Mouse (Mus musculus) forebrain, embryonic 13.5 days (tissue): Measurements from ENCODE around the gene Rad51b. TPM values are rescaled to one million over a fixed set of nuclear protein-coding genes. Genes with fewer than 3 reads are reported as not detected.

Source experiments
- ATAC-seq: fragments of 200-750 bp; cut with Nextera tagmentation; 2 replicates; pipeline ENCODE4 v1.8.0; 2017
- H3K27ac ChIP-seq: fragments of 300-500 bp; sonication (generic); 2 replicates; pipeline ENCODE4 v1.5.1; 2015; ENCODE audit warnings: inconsistent platforms, mild to moderate bottlenecking, moderate library complexity
- H3K27me3 ChIP-seq: fragments of 300-500 bp; sonication (generic); 2 replicates; pipeline ENCODE4 v1.6.1; 2015; ENCODE audit warnings: mild to moderate bottlenecking, inconsistent platforms
- H3K36me3 ChIP-seq: fragments of 300-500 bp; sonication (generic); 2 replicates; pipeline ENCODE4 v1.6.1; 2015; ENCODE audit warnings: mild to moderate bottlenecking, inconsistent platforms; ENCODE audit not compliant: poor library complexity, severe bottlenecking
- H3K4me1 ChIP-seq: fragments of 300-500 bp; sonication (generic); 2 replicates; pipeline ENCODE4 v1.6.1; 2015; ENCODE audit warnings: inconsistent platforms
- H3K4me2 ChIP-seq: fragments of 300-500 bp; sonication (generic); 2 replicates; pipeline ENCODE4 v1.6.1; 2015; ENCODE audit warnings: inconsistent platforms, mild to moderate bottlenecking, moderate library complexity
- H3K4me3 ChIP-seq: fragments of 300-500 bp; sonication (generic); 2 replicates; pipeline ENCODE4 v1.5.1; 2015; ENCODE audit warnings: mild to moderate bottlenecking, inconsistent platforms
- H3K9ac ChIP-seq: fragments of 300-500 bp; sonication (generic); 2 replicates; pipeline ENCODE4 v1.6.1; 2015; ENCODE audit warnings: mild to moderate bottlenecking, inconsistent platforms
- H3K9me3 ChIP-seq: fragments of 300-500 bp; sonication (generic); replicated peaks from 2 replicates; pipeline ENCODE4 v1.6.1; 2016; ENCODE audit warnings: inconsistent platforms
- WGBS: fragments of 180-500 bp; shearing (Covaris S2); methylation state at CpG from one replicate; pipeline ENCODE4 v1.1.7; 2015; 5-methylcytosine and 5-hydroxymethylcytosine counted together
- polyA plus RNA-seq: library from polyadenylated mRNA; unstranded; fragments of >200 nt; fragmentation: Nextera tagmentation; extraction: Ambion mirVana; gene quantifications from 2 replicates; pipeline ENCODE4 v1.2.1, GENCODE M21; 2015

The Rad51b gene
- polyA plus RNA-seq, 1 experiment from 2014 or later: 5.7 TPM

DNA sequence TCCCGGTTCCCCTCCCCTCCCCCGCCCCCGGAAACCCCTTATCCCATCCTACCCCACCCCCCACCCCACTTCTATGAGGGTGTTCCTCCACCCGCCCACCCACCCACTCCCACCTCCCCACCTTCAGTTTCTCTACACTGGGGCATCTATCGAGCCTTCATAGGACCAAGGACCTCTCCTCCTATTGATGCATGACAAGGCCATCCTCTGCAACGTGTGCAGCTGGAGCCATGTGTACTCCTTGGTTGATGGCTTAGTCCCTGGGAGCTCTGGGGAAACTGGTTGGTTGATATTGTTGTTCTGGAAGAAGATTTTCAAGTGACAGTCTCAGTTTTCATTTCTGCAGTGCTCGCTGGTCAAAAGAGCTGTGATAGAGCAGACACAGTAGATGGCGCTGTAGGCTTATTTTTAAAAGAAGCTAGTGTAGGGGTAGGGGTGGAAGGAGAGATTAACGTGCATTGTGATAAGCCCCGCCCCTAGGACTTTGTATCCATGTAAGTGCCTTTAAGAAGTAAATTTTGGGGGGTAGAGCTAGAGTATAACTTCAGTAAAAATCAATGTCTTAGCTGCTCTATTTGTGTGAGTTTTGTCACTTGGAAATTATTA lies 61.6 kb downstream of the Rad51b start:
- Histone ChIP-seq H3K4me1 (0 out of 2 replicates have a peak, but pooled peaks cover 6% of the 10 kb centered on the region), H3K27me3 (no peaks in the 10 kb centered on the region), H3K4me2 (no peak overlapping the region), H3K36me3 (no peaks in the 10 kb centered on the region), H3K27ac (no peak overlapping the region), H3K9ac (no peak overlapping the region), H3K9me3 (no peaks in the 10 kb centered on the region), H3K4me3 (no peak overlapping the region)
- peak; percentile 93 for ATAC-seq
- 19% methylated on average over 9 of the region's 10 CpGs for WGBS

DNA sequence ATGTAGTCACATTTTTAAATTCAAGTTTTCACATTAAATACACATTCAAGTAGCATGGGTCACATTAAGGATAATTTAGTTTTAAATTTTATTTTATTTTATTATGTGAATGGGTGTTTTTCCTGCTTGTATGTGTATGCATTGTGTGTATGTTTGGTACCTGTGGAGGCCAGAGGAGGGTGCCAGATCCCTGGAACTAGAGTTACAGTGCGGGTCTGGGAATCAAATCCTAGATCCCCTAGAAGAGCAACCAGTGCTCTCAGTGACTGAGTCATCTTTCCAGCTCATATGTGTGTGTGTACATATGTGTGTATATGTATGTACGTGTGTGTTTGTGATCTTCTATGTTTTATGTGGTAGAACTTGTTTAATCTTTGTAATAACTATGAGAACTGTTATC lies 62.3 kb downstream of the Rad51b start:
- WGBS: 93% methylated on average over 2 of the region's 2 CpGs
- H3K27me3 ChIP-seq: no peaks in the 10 kb centered on the region
- H3K9ac ChIP-seq: no peak overlapping the region
- no peak overlapping the region for H3K27ac ChIP-seq
- no peak for ATAC-seq
- H3K36me3 ChIP-seq: no peaks in the 10 kb centered on the region
- no peaks in the 10 kb centered on the region for H3K9me3 ChIP-seq
- no peak overlapping the region for H3K4me2 ChIP-seq
- H3K4me3 ChIP-seq: no peak overlapping the region
- 0 out of 2 replicates have a peak, but pooled peaks cover under 1% of the 10 kb centered on the region for H3K4me1 ChIP-seq

DNA sequence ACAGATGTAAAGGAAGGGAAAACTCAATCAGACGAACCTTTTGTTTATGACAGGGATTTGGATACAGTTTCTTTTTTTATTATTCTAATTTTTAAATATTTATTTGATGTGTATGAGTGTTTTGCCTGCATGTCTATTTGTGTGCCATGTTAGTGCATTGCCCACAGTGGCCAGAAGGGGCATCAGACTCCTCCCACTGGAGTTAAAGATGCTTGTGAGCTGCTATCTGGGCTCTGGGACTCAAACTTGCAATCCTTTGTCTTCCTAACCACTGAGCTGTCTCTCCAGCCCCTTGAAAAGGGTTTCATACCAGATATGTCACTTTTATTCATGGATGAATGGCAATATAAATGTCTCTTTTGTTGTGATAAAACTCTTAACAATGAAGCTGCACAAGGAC lies 65.1 kb downstream of the Rad51b start:
- H3K36me3 ChIP-seq: no peaks in the 10 kb centered on the region
- no peak overlapping the region for H3K27ac ChIP-seq
- H3K9me3 ChIP-seq: no peaks in the 10 kb centered on the region; the same call in 1 of the 2 replicates
- H3K27me3 ChIP-seq: no peaks in the 10 kb centered on the region
- H3K4me2 ChIP-seq: no peak overlapping the region
- WGBS: 67% methylated on average over 1 of the region's 1 CpGs
- ATAC-seq: no peak
- H3K4me1 ChIP-seq: no peaks in the 10 kb centered on the region
- H3K4me3 ChIP-seq: no peak overlapping the region
- H3K9ac ChIP-seq: no peak overlapping the region

DNA sequence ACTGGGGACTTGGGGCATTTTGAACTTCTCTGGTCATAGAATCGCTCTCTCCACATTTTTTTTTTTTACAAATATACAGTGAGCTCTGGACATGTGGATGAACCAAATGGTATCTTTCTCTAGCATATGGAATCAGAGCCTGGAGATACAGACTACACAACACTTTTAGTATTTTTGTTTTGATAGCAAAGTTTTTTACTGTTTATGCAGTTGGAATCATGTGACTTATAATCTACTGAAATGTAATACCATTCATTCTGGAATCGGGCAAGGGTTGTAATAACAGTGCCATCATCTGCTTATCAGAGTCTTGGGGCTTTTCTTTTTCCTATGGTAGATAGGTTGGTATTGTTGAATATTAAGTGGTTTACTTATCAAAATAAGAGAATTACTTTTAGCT lies 67.2 kb downstream of the Rad51b start:
- no peaks in the 10 kb centered on the region for H3K36me3 ChIP-seq
- no peak for ATAC-seq
- WGBS: 88% methylated on average over 2 of the region's 2 CpGs
- H3K27ac ChIP-seq: no peak overlapping the region
- H3K27me3 ChIP-seq: no peaks in the 10 kb centered on the region
- no peak overlapping the region for H3K4me3 ChIP-seq
- H3K9me3 ChIP-seq: no peaks in the 10 kb centered on the region; the same call in 1 of the 2 replicates
- no peaks in the 10 kb centered on the region for H3K4me1 ChIP-seq
- H3K4me2 ChIP-seq: no peak overlapping the region
- H3K9ac ChIP-seq: no peak overlapping the region

DNA sequence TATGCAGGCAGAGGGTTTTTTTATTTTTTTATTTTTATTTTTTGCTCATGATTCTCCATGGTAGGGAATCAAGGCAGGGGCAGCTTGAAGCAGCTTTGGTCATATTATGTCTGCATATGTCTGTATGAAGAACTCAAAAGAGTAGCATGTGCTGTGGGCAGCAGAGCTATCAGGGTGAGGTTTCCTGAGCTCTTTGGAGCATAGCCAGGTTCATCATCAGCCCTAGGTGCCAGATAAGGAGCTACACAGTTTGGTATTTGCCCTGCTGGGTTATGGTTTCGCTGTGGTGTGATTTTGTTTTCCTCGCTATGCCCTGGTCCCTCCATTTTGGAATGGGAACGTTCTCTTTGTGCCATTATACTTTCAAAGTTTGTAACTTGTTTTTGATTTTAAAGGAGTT lies 71.7 kb downstream of the Rad51b start:
- H3K4me2 ChIP-seq: no peak overlapping the region
- no peak overlapping the region for H3K4me3 ChIP-seq
- no peaks in the 10 kb centered on the region for H3K36me3 ChIP-seq
- no peak for ATAC-seq
- no peak overlapping the region for H3K27ac ChIP-seq
- H3K4me1 ChIP-seq: no peaks in the 10 kb centered on the region
- no peaks in the 10 kb centered on the region; the same call in 1 of the 2 replicates for H3K9me3 ChIP-seq
- H3K9ac ChIP-seq: no peak overlapping the region
- H3K27me3 ChIP-seq: no peaks in the 10 kb centered on the region
- 91% methylated on average over 3 of the region's 3 CpGs for WGBS

DNA sequence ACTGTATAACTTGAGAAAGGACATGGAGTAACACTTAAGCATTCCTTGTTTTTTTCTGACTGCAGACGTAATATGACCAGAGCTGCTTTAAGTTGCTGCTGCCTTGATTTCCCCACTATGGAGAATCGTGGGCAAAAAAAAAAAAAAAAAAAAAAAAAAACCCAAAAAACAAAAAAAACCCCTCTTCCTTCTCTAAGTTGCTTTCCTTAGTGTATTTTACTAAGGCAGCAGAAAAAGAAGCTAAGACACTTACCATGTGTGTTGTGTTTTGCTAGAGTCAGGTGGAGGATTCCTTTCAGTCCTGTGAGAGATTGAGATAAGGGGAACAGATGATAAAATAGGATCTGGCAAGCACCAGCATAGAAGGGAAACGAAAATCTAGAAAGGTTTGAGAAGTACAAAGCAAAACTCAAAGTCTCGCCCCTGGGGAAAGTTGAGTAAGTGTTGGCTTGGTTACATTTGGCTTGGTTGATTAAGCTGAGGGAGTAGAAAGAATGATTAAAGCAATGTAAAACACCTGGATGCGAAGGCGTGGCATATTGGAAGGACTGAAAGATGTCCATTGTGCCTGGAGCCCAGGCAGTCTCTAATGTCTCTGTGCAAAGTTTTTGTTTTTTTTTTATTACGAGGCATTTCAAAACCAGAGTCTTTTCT lies 72.6 kb downstream of the Rad51b start:
- Histone ChIP-seq H3K9me3 (no peaks in the 10 kb centered on the region; the same call in 1 of the 2 replicates), H3K4me2 (no peak overlapping the region), H3K9ac (no peak overlapping the region), H3K4me1 (no peaks in the 10 kb centered on the region), H3K36me3 (no peaks in the 10 kb centered on the region), H3K27me3 (no peaks in the 10 kb centered on the region), H3K27ac (no peak overlapping the region), H3K4me3 (no peak overlapping the region)
- no peak for ATAC-seq
- 88% methylated on average over 7 of the region's 7 CpGs for WGBS

DNA sequence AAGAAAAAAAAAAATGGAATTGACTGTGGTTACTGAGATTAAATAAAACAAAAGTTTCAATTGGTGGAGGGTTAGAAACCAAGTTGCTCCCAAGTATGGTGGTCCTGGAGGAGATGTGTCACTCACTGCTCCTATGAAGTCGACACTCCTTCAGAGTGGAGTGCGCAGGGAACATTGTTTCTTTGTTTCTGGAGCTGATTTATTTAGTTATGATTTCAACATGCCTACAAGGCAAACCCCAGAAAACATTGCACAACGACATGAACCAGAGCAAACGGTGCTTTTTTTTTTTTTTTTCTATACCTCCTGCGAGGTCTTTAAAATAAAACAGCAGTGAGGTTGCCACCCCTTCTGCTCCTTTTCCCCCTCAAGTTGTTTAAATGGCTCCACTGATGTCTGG lies 75.6 kb downstream of the Rad51b start:
- WGBS: 88% methylated on average over 5 of the region's 5 CpGs
- H3K27me3 ChIP-seq: no peaks in the 10 kb centered on the region
- ATAC-seq: no peak
- no peak overlapping the region for H3K27ac ChIP-seq
- H3K9ac ChIP-seq: no peak overlapping the region
- H3K9me3 ChIP-seq: no peaks in the 10 kb centered on the region
- H3K4me1 ChIP-seq: no peaks in the 10 kb centered on the region
- H3K36me3 ChIP-seq: no peaks in the 10 kb centered on the region
- H3K4me3 ChIP-seq: no peak overlapping the region
- H3K4me2 ChIP-seq: no peak overlapping the region

DNA sequence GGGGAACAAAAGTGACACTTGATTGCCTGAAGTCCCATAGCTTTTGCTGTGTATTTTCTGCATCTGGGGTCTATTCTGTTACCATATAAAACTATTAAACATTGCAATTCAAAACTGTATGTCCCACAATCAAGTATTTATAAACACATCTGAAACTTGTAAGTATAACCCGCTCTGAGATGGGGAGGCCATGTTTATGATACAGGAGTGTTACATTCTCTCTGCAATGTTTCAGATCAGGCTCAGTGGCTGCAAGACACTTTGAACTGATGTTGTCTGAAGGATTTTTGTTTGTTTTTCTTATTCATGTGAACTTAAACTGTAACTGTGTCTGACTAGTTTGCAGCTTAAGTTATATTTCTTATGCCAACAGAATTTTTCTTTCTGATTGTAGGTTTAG lies 80.3 kb downstream of the Rad51b start:
- H3K9me3 ChIP-seq: no peaks in the 10 kb centered on the region
- H3K4me1 ChIP-seq: 0 out of 2 replicates have a peak, but pooled peaks cover 4% of the 10 kb centered on the region
- ATAC-seq: no peak
- H3K27ac ChIP-seq: no peak overlapping the region
- H3K4me3 ChIP-seq: no peak overlapping the region
- no peak overlapping the region for H3K9ac ChIP-seq
- 88% methylated on average over 1 of the region's 1 CpGs for WGBS
- H3K36me3 ChIP-seq: no peaks in the 10 kb centered on the region
- no peak overlapping the region for H3K4me2 ChIP-seq
- no peaks in the 10 kb centered on the region for H3K27me3 ChIP-seq

DNA sequence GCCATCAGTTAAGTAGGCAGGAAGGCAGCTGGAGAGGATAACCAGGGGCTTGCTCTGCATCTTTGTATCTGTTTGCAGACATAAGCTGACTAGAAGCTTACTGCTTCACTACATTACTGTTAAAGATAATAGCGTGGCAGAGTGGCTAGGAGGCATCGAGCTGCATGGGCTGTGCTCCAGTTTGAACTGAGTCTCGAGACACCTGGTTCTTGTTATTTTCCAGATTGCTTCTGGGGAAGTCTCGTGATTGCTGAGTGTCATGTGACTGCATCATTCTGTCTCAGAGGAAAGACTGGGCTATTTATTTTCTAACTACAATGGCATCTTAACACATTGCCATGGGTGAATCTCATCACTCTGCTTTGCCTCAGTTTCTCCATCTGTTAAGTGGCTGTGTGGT lies 80.8 kb downstream of the Rad51b start:
- Histone ChIP-seq H3K27me3 (no peaks in the 10 kb centered on the region), H3K4me3 (no peak overlapping the region), H3K4me2 (no peak overlapping the region), H3K27ac (no peak overlapping the region), H3K9ac (no peak overlapping the region), H3K9me3 (no peaks in the 10 kb centered on the region), H3K36me3 (no peaks in the 10 kb centered on the region), H3K4me1 (0 out of 2 replicates have a peak, but pooled peaks cover 4% of the 10 kb centered on the region)
- no peak for ATAC-seq
- WGBS: 78% methylated on average over 4 of the region's 4 CpGs

DNA sequence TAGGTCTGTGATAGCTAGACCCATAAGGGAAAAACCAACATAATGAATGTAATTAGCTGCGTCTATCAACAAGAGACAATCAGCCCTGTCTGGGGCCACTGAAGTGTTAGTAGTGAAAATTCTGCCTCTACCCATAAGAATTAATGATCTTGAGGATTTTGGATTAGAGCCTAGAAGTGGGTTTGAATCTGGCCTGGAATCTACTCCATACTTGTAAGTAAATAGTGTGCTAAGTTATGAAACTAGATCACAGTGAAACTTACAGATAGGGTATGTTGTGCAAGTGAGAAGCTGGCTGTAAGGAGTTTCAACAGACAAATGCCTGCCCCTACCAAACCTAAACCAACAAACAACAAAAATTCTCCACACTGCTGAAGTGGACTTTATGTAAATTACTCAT lies 83.1 kb downstream of the Rad51b start:
- 42% methylated on average over 1 of the region's 1 CpGs for WGBS
- ATAC-seq: no peak
- H3K36me3 ChIP-seq: no peaks in the 10 kb centered on the region
- H3K4me3 ChIP-seq: no peak overlapping the region
- no peak overlapping the region for H3K27ac ChIP-seq
- H3K4me2 ChIP-seq: no peak overlapping the region
- 0 out of 2 replicates have a peak, but pooled peaks cover 4% of the 10 kb centered on the region for H3K4me1 ChIP-seq
- H3K9ac ChIP-seq: no peak overlapping the region
- no peaks in the 10 kb centered on the region for H3K9me3 ChIP-seq
- no peaks in the 10 kb centered on the region for H3K27me3 ChIP-seq

DNA sequence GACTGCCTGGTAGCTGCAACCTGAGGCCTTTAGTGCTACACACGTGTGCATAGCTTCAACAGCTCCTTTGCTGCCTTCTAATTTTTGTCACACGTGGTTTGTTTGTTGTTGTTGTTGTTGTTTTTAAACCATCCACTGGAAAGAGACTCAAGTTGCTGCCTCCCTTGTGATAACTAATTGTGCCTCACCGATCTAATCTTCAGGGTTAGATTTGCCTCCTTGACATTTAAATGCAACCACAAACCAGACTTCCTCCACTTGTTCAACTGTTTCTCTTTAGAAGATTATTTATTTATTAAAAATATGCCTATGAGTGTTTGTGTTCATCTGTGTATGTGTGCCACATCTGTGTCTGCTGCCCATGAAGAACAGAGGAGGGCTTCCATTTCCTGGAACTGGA lies 84.4 kb downstream of the Rad51b start:
- ATAC-seq: no peak
- Histone ChIP-seq H3K9ac (no peak overlapping the region), H3K36me3 (no peaks in the 10 kb centered on the region), H3K4me2 (no peak overlapping the region), H3K4me3 (no peak overlapping the region), H3K4me1 (0 out of 2 replicates have a peak, but pooled peaks cover 4% of the 10 kb centered on the region), H3K27ac (no peak overlapping the region), H3K9me3 (no peaks in the 10 kb centered on the region), H3K27me3 (no peaks in the 10 kb centered on the region)
- WGBS: 76% methylated on average over 3 of the region's 3 CpGs

DNA sequence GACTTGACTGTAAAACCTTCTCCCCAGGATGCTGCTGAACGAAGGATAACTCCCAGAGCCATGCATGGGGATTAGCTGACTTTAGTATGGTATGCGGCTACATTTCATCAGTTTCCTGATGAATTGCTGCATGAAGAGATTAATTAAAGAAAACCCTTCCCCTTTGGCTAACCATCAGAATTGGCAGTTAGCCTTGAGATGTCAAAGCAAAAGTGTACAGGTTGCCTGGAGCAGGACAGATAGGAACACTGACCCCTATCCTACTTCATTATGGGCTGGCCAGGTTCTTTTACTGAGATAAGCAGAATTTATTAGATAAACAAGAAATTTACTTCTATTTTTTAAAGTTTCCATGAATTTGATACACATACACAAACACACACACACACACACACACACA lies 85.3 kb downstream of the Rad51b start:
- no peak overlapping the region for H3K4me3 ChIP-seq
- no peak overlapping the region for H3K27ac ChIP-seq
- H3K36me3 ChIP-seq: no peaks in the 10 kb centered on the region
- no peaks in the 10 kb centered on the region for H3K9me3 ChIP-seq
- H3K27me3 ChIP-seq: no peaks in the 10 kb centered on the region
- 0 out of 2 replicates have a peak, but pooled peaks cover 4% of the 10 kb centered on the region for H3K4me1 ChIP-seq
- no peak overlapping the region for H3K9ac ChIP-seq
- no peak for ATAC-seq
- WGBS: 15% methylated on average over 2 of the region's 2 CpGs
- no peak overlapping the region for H3K4me2 ChIP-seq

DNA sequence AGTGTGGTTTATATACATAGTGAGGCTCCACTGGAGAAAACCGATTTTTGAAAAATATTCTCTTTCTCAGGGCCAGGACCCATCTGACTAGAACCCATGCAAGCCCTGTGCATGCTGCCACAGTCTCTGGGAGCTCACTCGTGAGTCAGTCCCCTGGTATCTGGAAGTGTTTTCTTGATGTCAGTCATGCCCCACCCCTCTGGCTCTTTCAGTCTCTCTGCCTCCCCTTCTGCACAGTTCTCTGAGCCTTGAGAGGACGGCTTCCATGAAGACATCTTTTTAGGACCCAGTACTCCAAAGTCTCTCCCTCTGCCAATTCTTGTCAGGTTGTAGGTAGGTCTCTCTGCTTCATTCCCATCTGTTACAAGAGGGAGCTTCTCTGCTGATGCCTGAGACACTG lies 86.5 kb downstream of the Rad51b start:
- H3K27ac ChIP-seq: no peak overlapping the region
- 0 out of 2 replicates have a peak, but pooled peaks cover 4% of the 10 kb centered on the region for H3K4me1 ChIP-seq
- 60% methylated on average over 3 of the region's 3 CpGs for WGBS
- H3K9ac ChIP-seq: no peak overlapping the region
- no peak for ATAC-seq
- H3K9me3 ChIP-seq: no peaks in the 10 kb centered on the region
- H3K4me2 ChIP-seq: no peak overlapping the region
- H3K4me3 ChIP-seq: no peak overlapping the region
- H3K27me3 ChIP-seq: no peaks in the 10 kb centered on the region
- H3K36me3 ChIP-seq: no peaks in the 10 kb centered on the region
